Mouse (Mus musculus) forebrain, embryonic 14.5 days (tissue): ENCODE results near the gene Rbfox3. TPM values are rescaled to one million over a fixed set of nuclear protein-coding genes. Genes with fewer than 3 reads are reported as not detected.
A peak's percentile ranks its signal among the peaks of the same experiment; 100 is the strongest.

Experiments used
- ATAC-seq: fragments of 200-750 bp; cut with Nextera tagmentation; 2 replicates; pipeline ENCODE4 v1.8.0; 2017; ENCODE audit warnings: mild to moderate bottlenecking, moderate library complexity
- DNase-seq: peaks from one replicate; pipeline ENCODE4 v3.0.0-alpha.2; 2015; ENCODE audit warnings: low spot score
- H3K27ac ChIP-seq: fragments of 300-500 bp; sonication (generic); 2 replicates; pipeline ENCODE4 v1.5.1; 2014; ENCODE audit warnings: low read depth, mild to moderate bottlenecking, control low read depth, low read length, moderate library complexity
- H3K27me3 ChIP-seq: fragments of 300-500 bp; sonication (generic); replicated peaks from 2 replicates; pipeline ENCODE4 v1.6.1; 2014; ENCODE audit warnings: low read length, control low read depth, mixed read lengths; ENCODE audit not compliant: control insufficient read depth, insufficient read depth
- H3K36me3 ChIP-seq: fragments of 300-500 bp; sonication (generic); 2 replicates; pipeline ENCODE4 v1.6.1; 2014; ENCODE audit warnings: low read length, control low read depth; ENCODE audit not compliant: control insufficient read depth, insufficient read depth
- H3K4me1 ChIP-seq: fragments of 300-500 bp; sonication (generic); 2 replicates; pipeline ENCODE4 v1.6.1; 2014; ENCODE audit warnings: antibody characterized with exemption, low read length, control low read depth; ENCODE audit not compliant: control insufficient read depth, insufficient read depth
- H3K4me2 ChIP-seq: fragments of 300-500 bp; sonication (generic); 2 replicates; pipeline ENCODE4 v1.6.1; 2014; ENCODE audit warnings: mild to moderate bottlenecking, control low read depth, low read length
- H3K4me3 ChIP-seq: fragments of 300-500 bp; sonication (generic); 2 replicates; pipeline ENCODE4 v1.5.1; 2014; ENCODE audit warnings: low read depth, low read length, control low read depth
- H3K9ac ChIP-seq: fragments of 300-500 bp; sonication (generic); 2 replicates; pipeline ENCODE4 v1.6.1; 2014; ENCODE audit warnings: mild to moderate bottlenecking, low read length, control low read depth, moderate library complexity
- H3K9me3 ChIP-seq: fragments of 300-500 bp; sonication (generic); replicated peaks from 2 replicates; pipeline ENCODE4 v1.6.1; 2016; ENCODE audit warnings: low read length, control low read depth, mixed read lengths; ENCODE audit not compliant: control insufficient read depth
- WGBS: fragments of 180-500 bp; shearing (Covaris S2); extraction: QIAGEN DNeasy Blood & Tissue Kit; methylation state at CpG from one replicate; pipeline ENCODE4 v1.1.7; 2014; 5-methylcytosine and 5-hydroxymethylcytosine counted together
- polyA plus RNA-seq: library from polyadenylated mRNA; unstranded; fragments of >200 nt; fragmentation: Nextera tagmentation; extraction: Ambion mirVana; gene quantifications from 2 replicates; pipeline ENCODE4 v1.2.1, GENCODE M21; 2014

The Rbfox3 gene
- polyA plus RNA-seq, 1 experiment from 2014 or later, result 28.2 TPM

DNA sequence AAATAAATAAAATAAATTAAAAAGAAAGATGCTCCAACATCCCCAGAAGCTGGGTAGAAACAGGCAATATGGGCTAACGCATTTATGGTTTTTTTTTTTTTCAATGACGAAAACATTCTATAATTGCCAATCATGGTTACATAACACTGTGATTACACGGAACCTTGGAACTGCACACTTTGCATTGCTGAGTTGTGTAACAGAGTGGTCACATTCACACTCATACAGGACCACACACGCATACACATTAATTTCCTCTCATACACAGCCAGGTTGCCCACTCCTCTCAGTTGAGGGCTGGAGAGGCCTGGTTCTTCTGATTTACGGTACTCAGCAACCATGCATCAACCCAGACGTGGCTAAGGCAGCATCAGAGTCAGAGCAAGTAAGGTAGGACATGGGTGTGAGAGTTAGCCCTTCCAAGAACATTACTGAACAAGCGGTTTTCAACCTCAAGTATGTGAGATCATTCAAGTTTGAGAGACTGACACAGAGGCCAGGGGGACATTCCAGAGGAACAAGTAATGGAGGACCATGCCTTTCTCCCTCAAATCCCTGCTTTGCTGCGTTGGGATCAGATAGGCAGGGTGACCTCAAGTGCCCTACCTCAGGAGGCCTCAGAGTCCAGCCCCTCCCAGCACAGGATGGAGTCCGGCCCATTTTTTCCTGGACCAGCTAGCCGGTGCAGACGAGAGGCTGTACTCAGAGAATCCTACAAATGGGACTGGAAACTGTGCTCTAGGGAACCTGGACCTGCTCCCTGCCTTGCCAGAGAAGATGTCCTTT lies 457.3 kb downstream of the Rbfox3 start:
- H3K4me2 ChIP-seq, result no peak overlapping the region
- no peaks in the 10 kb centered on the region for H3K27me3 ChIP-seq
- H3K4me1 ChIP-seq, result no peaks in the 10 kb centered on the region
- H3K9me3 ChIP-seq, result no peaks in the 10 kb centered on the region
- ATAC-seq, result no peak
- WGBS, result 79% methylated on average over 11 of the region's 11 CpGs
- no peaks in the 10 kb centered on the region for H3K36me3 ChIP-seq
- DNase-seq, result no peak
- H3K4me3 ChIP-seq, result no peak overlapping the region
- no peak overlapping the region for H3K9ac ChIP-seq
- no peak overlapping the region for H3K27ac ChIP-seq

DNA sequence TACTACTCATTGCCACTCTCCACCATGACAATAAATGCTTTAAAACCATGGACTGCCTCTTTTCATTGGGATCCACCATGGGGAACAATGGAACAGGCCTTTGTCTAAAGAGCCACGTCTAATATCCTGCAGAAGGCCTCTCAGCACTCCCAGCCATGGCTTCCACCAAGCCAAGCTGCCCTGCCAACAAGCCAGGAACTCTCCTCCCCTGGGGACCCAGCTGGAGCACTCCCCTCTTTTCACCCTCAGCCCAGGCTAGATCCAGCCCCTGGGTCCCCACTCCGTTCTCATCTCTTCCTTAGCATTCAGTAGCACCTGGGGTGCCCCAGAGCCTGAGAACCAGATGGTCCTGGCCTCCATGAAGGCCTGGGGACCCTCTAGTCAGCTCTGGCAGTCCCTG lies 458.4 kb downstream of the Rbfox3 start:
- WGBS, result 62% methylated on average over 2 of the region's 2 CpGs
- no peak overlapping the region for H3K4me3 ChIP-seq
- H3K9me3 ChIP-seq, result no peaks in the 10 kb centered on the region
- H3K36me3 ChIP-seq, result no peaks in the 10 kb centered on the region
- H3K27me3 ChIP-seq, result no peaks in the 10 kb centered on the region
- H3K4me1 ChIP-seq, result no peaks in the 10 kb centered on the region
- H3K9ac ChIP-seq, result no peak overlapping the region
- DNase-seq (no peak), ATAC-seq (no peak)
- H3K27ac ChIP-seq, result no peak overlapping the region
- H3K4me2 ChIP-seq, result no peak overlapping the region

DNA sequence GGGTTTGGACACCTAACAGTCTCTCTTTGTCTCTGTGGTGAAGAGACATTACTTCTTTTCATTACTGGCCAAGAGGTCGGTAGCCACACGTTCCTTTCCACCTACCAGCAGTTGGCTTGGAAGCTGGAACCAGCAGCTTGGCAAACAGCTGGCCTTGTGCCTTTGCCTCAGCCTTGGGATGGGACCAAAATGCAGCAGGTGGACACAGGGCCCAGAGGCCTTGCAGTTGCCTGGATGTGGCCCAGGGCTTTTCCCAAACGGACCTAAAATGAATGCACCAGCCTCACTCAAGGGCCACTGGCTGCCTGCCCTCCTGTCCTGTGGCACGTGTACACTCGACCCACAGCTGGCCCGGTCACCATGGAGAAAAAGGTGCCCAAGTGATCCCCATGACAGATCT lies 460.2 kb downstream of the Rbfox3 start:
- H3K9ac ChIP-seq, result no peak overlapping the region
- H3K27me3 ChIP-seq, result no peaks in the 10 kb centered on the region
- H3K4me2 ChIP-seq, result no peak overlapping the region
- no peak overlapping the region for H3K27ac ChIP-seq
- H3K9me3 ChIP-seq, result no peaks in the 10 kb centered on the region
- H3K4me1 ChIP-seq, result no peaks in the 10 kb centered on the region
- H3K4me3 ChIP-seq, result no peak overlapping the region
- WGBS, result 85% methylated on average over 6 of the region's 6 CpGs
- H3K36me3 ChIP-seq, result no peaks in the 10 kb centered on the region
- DNase-seq, result no peak
- ATAC-seq, result no peak

DNA sequence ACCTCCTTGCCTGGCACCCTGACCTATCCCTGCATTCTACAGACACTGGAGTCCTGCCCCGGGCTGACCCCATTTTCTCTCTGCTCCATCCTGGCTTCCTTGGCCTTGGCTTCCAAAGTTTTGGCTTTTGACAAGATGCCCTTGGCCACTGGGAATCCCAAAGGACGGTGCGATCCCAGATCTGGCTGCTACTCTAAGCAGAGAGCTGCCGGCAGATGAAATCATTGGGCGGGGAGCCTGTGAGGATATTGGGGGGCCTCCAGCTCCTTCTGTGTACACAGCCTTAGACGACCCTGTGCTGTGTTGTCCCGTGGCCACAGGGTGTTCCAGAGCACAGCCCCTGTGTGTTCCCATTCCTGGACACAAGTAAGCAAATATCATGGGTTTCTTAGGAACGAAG lies 463.0 kb downstream of the Rbfox3 start:
- H3K9me3 ChIP-seq, result no peaks in the 10 kb centered on the region
- no peak for ATAC-seq
- DNase-seq, result no peak
- no peaks in the 10 kb centered on the region for H3K4me1 ChIP-seq
- no peak overlapping the region for H3K4me3 ChIP-seq
- 0 out of 2 replicates have a peak, but pooled peaks cover 3% of the 10 kb centered on the region for H3K27me3 ChIP-seq
- 88% methylated on average over 8 of the region's 8 CpGs for WGBS
- H3K27ac ChIP-seq, result no peak overlapping the region
- no peak overlapping the region for H3K4me2 ChIP-seq
- no peak overlapping the region for H3K9ac ChIP-seq
- H3K36me3 ChIP-seq, result no peaks in the 10 kb centered on the region

DNA sequence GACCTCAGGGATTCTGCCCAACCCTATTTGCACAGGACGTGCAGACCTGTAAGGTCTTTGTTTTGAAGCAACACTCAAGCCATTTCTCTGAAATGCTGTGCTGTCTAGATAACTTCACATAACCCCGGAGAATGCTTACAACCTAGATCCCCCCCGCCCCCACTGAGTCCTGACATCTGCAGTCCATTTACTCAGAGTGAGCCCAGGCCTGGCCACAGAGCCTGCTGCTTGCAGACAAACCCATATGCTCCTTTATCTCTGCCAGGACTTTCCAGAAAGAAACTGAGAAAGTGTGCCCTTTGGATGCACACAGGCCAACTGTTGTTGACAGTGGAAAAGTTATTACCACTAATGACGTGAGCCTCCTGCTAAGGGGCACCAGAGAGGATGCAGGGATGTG lies 464.1 kb downstream of the Rbfox3 start:
- H3K4me2 ChIP-seq, result no peak overlapping the region
- H3K27ac ChIP-seq, result no peak overlapping the region
- no peaks in the 10 kb centered on the region for H3K9me3 ChIP-seq
- H3K27me3 ChIP-seq, result 0 out of 2 replicates have a peak, but pooled peaks cover 3% of the 10 kb centered on the region
- H3K36me3 ChIP-seq, result no peaks in the 10 kb centered on the region
- DNase-seq, result no peak
- ATAC-seq, result no peak
- H3K9ac ChIP-seq, result no peak overlapping the region
- H3K4me3 ChIP-seq, result no peak overlapping the region
- 80% methylated on average over 4 of the region's 4 CpGs for WGBS
- H3K4me1 ChIP-seq, result no peaks in the 10 kb centered on the region

DNA sequence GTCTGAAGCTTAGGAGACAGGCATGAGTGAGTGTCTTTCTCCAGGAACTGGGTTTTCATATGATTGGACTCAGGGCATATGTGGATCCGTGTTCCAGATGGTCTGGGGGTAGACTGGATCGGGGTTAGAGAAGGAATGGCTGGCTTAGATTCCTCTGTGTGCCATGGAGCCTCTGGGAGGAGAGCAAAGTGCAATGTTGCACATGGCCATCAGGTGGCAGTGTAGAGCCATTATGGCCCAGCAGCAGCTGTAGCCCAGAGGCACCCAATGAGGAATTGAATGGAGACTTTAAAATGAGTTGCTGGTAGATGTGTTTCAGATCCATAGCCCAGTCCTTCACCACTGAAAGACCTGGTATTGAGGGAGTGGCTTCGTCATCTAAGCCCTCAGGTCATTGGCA lies 465.6 kb downstream of the Rbfox3 start:
- no peaks in the 10 kb centered on the region for H3K9me3 ChIP-seq
- ATAC-seq (peak; percentile 72), DNase-seq (peak; percentile 89)
- H3K4me3 ChIP-seq, result no peak overlapping the region
- 0 out of 2 replicates have a peak, but pooled peaks cover 3% of the 10 kb centered on the region for H3K27me3 ChIP-seq
- no peak overlapping the region for H3K4me2 ChIP-seq
- H3K9ac ChIP-seq, result no peak overlapping the region
- H3K27ac ChIP-seq, result no peak overlapping the region
- no peaks in the 10 kb centered on the region for H3K4me1 ChIP-seq
- WGBS, result 15% methylated on average over 3 of the region's 3 CpGs
- no peaks in the 10 kb centered on the region for H3K36me3 ChIP-seq

DNA sequence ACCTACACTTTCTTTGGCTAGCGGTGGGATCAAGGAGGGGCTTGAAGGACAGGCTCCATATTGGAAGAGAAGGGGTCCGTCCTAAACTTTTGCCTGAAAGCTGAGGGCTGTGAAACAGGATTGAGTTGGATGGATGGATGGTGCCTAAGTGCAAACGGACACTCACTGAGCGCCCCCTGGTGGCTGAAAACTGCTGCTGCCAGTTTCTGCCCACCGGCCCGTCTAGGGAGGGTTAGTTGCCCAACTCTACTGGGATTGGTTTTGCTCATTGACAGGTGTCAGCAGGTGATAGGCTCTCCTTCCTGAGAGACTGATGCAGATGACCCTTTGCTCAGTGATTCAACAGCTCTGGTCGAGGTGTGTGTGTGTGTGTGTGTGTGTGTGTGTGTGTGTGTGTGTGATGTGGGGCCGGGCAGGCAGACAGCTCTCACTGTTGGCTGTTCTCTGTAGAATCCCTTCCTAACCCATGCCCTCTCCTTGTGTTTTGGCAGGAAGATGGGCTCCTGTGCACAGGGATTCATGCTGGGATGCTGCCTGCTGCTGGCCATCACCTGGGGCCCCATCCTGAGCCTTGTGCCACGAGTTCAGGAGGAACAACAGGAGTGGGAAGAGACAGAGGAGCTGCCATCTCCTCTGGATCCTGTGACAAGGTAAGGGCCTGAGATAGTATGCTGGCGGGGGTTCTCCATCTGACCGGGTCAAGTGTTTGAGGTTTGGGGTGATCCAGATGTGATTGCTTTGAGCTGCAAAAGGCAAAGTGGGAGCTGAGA lies 468.0 kb downstream of the Rbfox3 start:
- Histone ChIP-seq H3K36me3 (no peaks in the 10 kb centered on the region), H3K27ac (no peak overlapping the region), H3K4me3 (no peak overlapping the region), H3K9ac (no peak overlapping the region), H3K4me1 (peaks cover 12% of the 10 kb centered on the region), H3K27me3 (0 out of 2 replicates have a peak, but pooled peaks cover 3% of the 10 kb centered on the region), H3K4me2 (no peak overlapping the region), H3K9me3 (no peaks in the 10 kb centered on the region)
- 38% methylated on average over 11 of the region's 11 CpGs for WGBS
- peak; percentile 45; the same call in 1 of the 2 replicates for ATAC-seq
- DNase-seq, result peak; percentile 80

DNA sequence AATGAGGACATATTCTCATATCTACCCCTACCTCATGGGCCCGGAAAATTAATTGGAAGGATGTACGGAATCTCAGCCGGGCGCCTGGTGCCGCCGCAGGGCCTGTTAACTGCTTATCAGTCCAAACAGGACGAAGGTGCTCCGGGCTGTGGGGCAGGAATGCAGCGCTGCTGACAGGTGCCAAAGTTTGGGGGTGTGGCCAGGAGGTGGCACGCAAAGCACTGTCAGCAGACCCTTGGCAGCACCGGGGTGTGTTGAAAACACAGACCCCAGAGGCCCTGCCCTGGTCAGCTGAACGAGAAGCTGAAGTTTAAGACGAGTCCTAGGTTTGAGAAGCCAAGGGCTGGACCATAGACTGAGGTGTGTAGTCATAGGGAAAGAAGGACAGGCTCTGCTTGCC lies 468.7 kb downstream of the Rbfox3 start:
- no peak for DNase-seq
- H3K27ac ChIP-seq, result no peak overlapping the region

More for the DNA sequence above, 468.7 kb downstream of the Rbfox3 start:
- no peak overlapping the region for H3K4me3 ChIP-seq
- 0 out of 2 replicates have a peak, but pooled peaks cover 3% of the 10 kb centered on the region for H3K27me3 ChIP-seq
- H3K4me1 ChIP-seq, result peaks cover 16% of the 10 kb centered on the region
- WGBS, result 86% methylated on average over 13 of the region's 13 CpGs
- no peak overlapping the region for H3K4me2 ChIP-seq
- no peaks in the 10 kb centered on the region for H3K9me3 ChIP-seq
- no peak overlapping the region for H3K9ac ChIP-seq
- H3K36me3 ChIP-seq, result no peaks in the 10 kb centered on the region
- no peak for ATAC-seq
